Mouse (Mus musculus) small intestine, adult 2 months (tissue): ENCODE data around the gene Mettl11b.

Experiments
- CTCF ChIP-seq: fragments of 200-500 bp; IDR thresholded peaks from 2 replicates; pipeline ENCODE4 v1.5.1; 2012; ENCODE audit warnings: low read depth, mild to moderate bottlenecking, control low read depth, inconsistent platforms, low read length, moderate library complexity, mixed read lengths; ENCODE audit not compliant: insufficient replicate concordance, insufficient read length; ENCODE audit errors: extremely low read depth
- POLR2A ChIP-seq: fragments of 200-500 bp; IDR thresholded peaks from 2 replicates; pipeline ENCODE4 v1.6.1; 2012; ENCODE audit warnings: low read depth, mild to moderate bottlenecking, control low read depth, inconsistent platforms, low read length, moderate library complexity

DNA sequence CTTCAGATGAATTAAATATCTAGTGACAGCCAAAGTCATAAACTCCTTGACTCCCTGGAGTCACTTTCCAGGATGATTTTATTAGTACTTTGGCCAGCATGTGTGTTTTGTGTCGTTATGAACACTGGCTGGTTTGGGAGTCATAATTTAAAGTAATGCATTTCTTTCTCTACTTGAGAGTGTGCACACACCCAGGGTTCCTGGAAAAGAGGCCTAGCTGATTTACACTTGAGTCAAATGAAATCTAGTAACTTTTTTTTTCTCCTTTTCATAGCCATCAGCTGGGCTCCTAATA lies 12.2 kb upstream of the Mettl11b start:
- TF ChIP-seq POLR2A (no peak), CTCF (no peak)
